Mouse (Mus musculus) stomach, embryonic 16.5 days (tissue): ENCODE results near the gene Exoc4. TPM values are rescaled to one million over a fixed set of nuclear protein-coding genes. Genes with fewer than 3 reads are reported as not detected.

Experiments used
- ATAC-seq: fragments of 200-750 bp; cut with Nextera tagmentation; 2 replicates; pipeline ENCODE4 v1.8.0; 2017; ENCODE audit warnings: moderate number of reproducible peaks, moderate TSS enrichment; ENCODE audit not compliant: insufficient read depth, low FRiP score
- H3K27ac ChIP-seq: fragments of 300-500 bp; sonication (generic); 2 replicates; pipeline ENCODE4 v1.5.1; 2014; ENCODE audit warnings: low read length
- H3K27me3 ChIP-seq: fragments of 300-500 bp; sonication (generic); 2 replicates; pipeline ENCODE4 v1.6.1; 2014; ENCODE audit warnings: low read length, control low read depth, mixed read lengths; ENCODE audit not compliant: control insufficient read depth, insufficient read depth
- H3K36me3 ChIP-seq: fragments of 300-500 bp; sonication (generic); 2 replicates; pipeline ENCODE4 v1.6.1; 2014; ENCODE audit warnings: low read length; ENCODE audit not compliant: control insufficient read depth, insufficient read depth
- H3K4me1 ChIP-seq: fragments of 300-500 bp; sonication (generic); 2 replicates; pipeline ENCODE4 v1.6.1; 2014; ENCODE audit warnings: low read length, control low read depth, mixed read lengths; ENCODE audit not compliant: control insufficient read depth, insufficient read depth
- H3K4me2 ChIP-seq: fragments of 300-500 bp; sonication (generic); 2 replicates; pipeline ENCODE4 v1.6.1; 2014; ENCODE audit warnings: low read depth, low read length, mixed read lengths
- H3K4me3 ChIP-seq: fragments of 300-500 bp; sonication (generic); replicated peaks from 2 replicates; pipeline ENCODE4 v1.5.1; 2014; ENCODE audit warnings: mild to moderate bottlenecking, low read length
- H3K9ac ChIP-seq: fragments of 300-500 bp; sonication (generic); 2 replicates; pipeline ENCODE4 v1.6.1; 2014; ENCODE audit warnings: low read length
- H3K9me3 ChIP-seq: fragments of 300-500 bp; sonication (generic); replicated peaks from 2 replicates; pipeline ENCODE4 v1.6.1; 2016; ENCODE audit warnings: low read length, control low read depth; ENCODE audit not compliant: control insufficient read depth
- WGBS: fragments of 180-500 bp; shearing (Covaris S2); extraction: QIAGEN DNeasy Blood & Tissue Kit; methylation state at CpG from one replicate; pipeline ENCODE4 v1.1.7; 2014; 5-methylcytosine and 5-hydroxymethylcytosine counted together
- polyA plus RNA-seq: library from polyadenylated mRNA; unstranded; fragments of >200 nt; fragmentation: Nextera tagmentation; extraction: Ambion mirVana; gene quantifications from 2 replicates; pipeline ENCODE4 v1.2.1, GENCODE M21; 2015

The Exoc4 gene
- polyA plus RNA-seq, 1 experiment from 2014 or later = 37.8 TPM

DNA sequence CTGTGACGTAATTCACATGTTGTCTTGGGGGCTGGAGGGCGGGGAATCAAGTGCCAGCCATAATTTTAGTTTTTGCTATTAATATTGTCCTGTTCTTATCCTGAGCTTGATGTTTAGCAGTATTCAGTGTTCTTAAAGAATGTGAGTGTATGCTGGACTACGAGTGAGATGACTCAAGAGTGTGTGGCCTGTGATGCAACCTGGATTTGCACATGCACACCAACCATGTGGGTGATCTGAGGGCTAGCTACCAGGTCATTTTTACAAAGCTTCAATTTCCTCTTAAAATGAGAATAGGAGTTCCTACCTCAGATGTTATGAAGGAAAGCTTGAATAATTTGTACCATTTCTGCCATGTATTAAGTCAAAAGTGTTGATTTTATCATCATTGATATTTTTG, 661.8 kb downstream of the Exoc4 start:
- H3K9ac ChIP-seq = no peak overlapping the region
- no peak for ATAC-seq
- H3K27ac ChIP-seq = no peak overlapping the region
- H3K4me2 ChIP-seq = no peak overlapping the region
- H3K27me3 ChIP-seq = no peaks in the 10 kb centered on the region
- H3K4me3 ChIP-seq = no peak overlapping the region
- no peaks in the 10 kb centered on the region for H3K36me3 ChIP-seq
- no peaks in the 10 kb centered on the region for H3K9me3 ChIP-seq
- WGBS = 72% methylated on average over 3 of the region's 3 CpGs
- no peaks in the 10 kb centered on the region for H3K4me1 ChIP-seq

DNA sequence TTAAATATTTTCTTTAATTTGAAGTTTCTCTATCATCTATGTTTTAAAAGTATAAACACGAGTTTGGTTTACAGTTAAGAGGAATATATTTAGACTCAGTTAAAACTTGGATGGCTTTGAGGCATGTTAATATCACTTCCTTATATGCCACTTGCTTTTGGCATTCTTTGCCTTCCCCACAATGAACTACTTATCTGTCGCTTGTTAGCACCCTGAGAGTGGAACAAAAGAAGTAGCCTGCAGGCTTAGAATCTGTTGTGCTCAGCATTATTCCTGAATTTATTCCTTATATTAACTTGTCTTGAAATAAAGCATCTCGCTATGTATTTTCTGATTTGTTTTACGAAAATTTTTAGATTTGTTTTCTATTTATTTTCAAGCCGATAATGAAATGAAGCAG, 664.2 kb downstream of the Exoc4 start:
- no peak for ATAC-seq
- H3K4me3 ChIP-seq = no peak overlapping the region

DNA sequence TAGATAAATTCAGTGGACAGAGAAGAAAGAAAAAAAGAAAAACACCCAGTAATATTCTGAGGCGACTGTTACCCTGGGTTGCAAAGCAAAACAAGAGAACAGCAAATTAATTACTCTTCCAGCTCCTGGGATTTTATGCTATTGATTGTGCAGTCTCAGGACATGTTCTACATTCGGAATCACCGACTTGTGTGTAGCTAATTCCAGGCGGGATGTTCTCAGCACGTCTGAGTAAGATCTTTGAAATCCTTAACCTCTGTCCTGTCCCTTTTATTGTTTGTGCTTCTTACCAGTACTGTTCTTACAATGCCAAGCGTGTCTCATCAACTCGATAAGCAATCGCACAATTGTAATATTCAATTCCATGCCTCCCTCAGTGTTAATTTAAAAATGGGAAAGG, 664.6 kb downstream of the Exoc4 start:
- Histone ChIP-seq H3K4me2 (no peak overlapping the region), H3K36me3 (no peaks in the 10 kb centered on the region), H3K4me1 (no peaks in the 10 kb centered on the region), H3K27me3 (no peaks in the 10 kb centered on the region), H3K9me3 (no peaks in the 10 kb centered on the region), H3K27ac (no peak overlapping the region), H3K4me3 (no peak overlapping the region), H3K9ac (no peak overlapping the region)
- WGBS = 86% methylated on average over 8 of the region's 8 CpGs
- no peak for ATAC-seq

More for the DNA sequence above, 664.2 kb downstream of the Exoc4 start:
- Histone ChIP-seq H3K4me1 (no peaks in the 10 kb centered on the region), H3K9ac (no peak overlapping the region), H3K27ac (no peak overlapping the region), H3K9me3 (no peaks in the 10 kb centered on the region), H3K36me3 (no peaks in the 10 kb centered on the region), H3K27me3 (no peaks in the 10 kb centered on the region), H3K4me2 (no peak overlapping the region)
- WGBS = 79% methylated on average over 5 of the region's 5 CpGs

DNA sequence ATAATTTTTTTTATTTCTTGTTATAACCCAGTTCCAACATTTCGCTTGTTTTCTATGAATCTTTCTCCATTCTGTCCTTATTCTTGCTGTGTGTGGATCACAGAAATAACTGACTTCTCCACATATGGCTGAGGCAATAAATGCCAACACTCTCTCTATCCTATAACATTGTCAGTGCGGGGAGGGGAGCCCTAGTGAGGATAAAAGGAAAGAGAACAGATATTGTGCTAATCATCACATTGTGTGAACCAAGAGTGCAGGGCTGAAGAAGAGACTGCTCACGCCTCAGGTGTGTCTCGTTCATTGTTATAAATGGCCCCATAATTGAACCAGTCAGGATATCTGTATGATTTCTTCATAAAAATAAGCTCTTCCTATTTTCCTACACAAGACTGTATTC, 665.1 kb downstream of the Exoc4 start:
- no peak for ATAC-seq
- 93% methylated on average over 4 of the region's 4 CpGs for WGBS

DNA sequence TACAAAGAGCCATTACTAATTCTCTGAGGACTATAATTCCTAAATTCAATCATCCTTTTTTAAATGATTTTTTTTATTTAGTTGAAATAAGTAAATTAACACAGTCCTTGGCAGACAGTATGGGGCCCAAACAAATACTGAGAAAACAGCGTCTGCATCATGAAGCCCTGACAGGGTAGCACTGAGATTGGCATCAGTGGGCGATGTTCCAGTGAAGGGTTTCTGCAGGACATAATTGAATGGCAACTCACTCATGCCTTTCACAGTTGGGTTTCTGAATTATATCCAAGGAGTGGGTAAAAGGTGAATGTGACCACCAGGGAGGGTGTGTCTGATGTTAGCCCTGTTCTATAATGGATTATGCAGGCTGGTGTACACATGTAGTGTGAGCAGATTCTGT, 674.7 kb downstream of the Exoc4 start:
- no peak for ATAC-seq
- H3K27me3 ChIP-seq = no peaks in the 10 kb centered on the region
- no peak overlapping the region for H3K4me2 ChIP-seq
- WGBS = 93% methylated on average over 2 of the region's 2 CpGs
- H3K9ac ChIP-seq = no peak overlapping the region
- no peak overlapping the region for H3K27ac ChIP-seq
- H3K9me3 ChIP-seq = no peaks in the 10 kb centered on the region
- H3K4me1 ChIP-seq = no peaks in the 10 kb centered on the region
- H3K36me3 ChIP-seq = no peaks in the 10 kb centered on the region; the same call in 1 of the 2 replicates
- H3K4me3 ChIP-seq = no peak overlapping the region

More for the DNA sequence above, 665.1 kb downstream of the Exoc4 start:
- Histone ChIP-seq H3K9ac (no peak overlapping the region), H3K4me1 (no peaks in the 10 kb centered on the region), H3K4me3 (no peak overlapping the region), H3K27me3 (no peaks in the 10 kb centered on the region), H3K27ac (no peak overlapping the region), H3K9me3 (no peaks in the 10 kb centered on the region), H3K36me3 (no peaks in the 10 kb centered on the region), H3K4me2 (no peak overlapping the region)

DNA sequence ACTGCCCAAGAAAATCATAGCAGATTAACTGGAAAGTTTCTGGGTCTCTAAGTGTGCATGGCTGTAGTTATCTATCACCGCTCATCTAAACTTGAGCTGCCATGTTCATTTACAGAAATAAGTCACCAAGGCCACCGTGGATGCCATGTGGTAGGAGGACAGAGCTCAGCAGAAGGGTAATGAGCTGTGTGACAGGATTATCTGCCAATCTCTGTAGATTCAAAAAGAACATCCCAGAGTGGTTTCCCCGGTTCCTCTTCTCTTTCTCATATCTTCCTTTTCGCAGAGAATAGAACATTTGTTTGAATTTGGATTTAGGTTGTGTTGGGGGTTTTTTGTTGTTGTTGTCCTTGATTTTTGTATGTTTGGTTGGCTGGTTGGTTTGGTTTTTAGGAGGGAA, 676.0 kb downstream of the Exoc4 start:
- H3K27me3 ChIP-seq = no peaks in the 10 kb centered on the region
- H3K9me3 ChIP-seq = no peaks in the 10 kb centered on the region
- H3K36me3 ChIP-seq = no peaks in the 10 kb centered on the region
- 87% methylated on average over 4 of the region's 4 CpGs for WGBS
- H3K4me1 ChIP-seq = peaks cover 7% of the 10 kb centered on the region; the same call in 1 of the 2 replicates
- no peak overlapping the region for H3K4me3 ChIP-seq
- no peak overlapping the region for H3K9ac ChIP-seq
- no peak for ATAC-seq
- H3K27ac ChIP-seq = no peak overlapping the region
- H3K4me2 ChIP-seq = no peak overlapping the region

DNA sequence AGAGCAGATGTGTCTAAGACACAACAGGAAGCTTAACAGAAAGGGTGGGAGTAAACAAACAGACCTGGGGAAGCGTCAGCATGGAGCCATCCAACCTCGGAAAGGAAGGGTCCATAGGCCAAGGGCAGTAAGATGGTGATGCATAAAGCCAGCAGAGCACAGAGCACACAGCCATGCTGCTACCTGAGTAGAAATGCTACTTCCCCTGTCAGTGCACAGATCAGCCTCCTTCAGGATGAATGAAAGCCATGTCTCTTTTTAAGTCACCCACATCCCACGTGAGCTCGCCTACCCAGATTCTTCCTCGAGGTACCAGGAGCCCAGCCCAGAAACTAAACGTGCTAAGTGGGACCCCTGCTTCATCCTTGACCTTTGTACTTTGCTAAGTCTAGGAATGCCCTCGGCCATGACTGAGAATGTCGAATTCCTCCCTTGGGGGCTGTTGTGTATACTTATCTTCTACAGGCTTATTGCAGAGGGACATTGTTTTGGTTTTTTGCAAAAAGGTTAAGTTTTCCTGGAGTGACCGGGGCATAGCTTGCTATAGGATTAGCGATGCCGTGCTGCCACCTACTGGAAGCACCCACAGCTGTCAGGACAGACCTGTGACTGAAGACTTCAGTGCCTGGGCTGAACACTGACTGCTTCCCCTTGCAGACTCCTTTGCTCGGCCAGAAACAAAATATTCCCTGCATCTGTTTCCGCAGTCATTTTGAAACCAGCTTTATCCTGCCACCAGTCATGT, 680.6 kb downstream of the Exoc4 start:
- Histone ChIP-seq H3K36me3 (no peaks in the 10 kb centered on the region), H3K27me3 (no peaks in the 10 kb centered on the region), H3K9me3 (no peaks in the 10 kb centered on the region), H3K27ac (no peak overlapping the region), H3K4me2 (no peak overlapping the region), H3K4me1 (peaks cover 7% of the 10 kb centered on the region; the same call in 1 of the 2 replicates), H3K4me3 (no peak overlapping the region), H3K9ac (no peak overlapping the region)
- peak; percentile 68; the same call in 1 of the 2 replicates for ATAC-seq
- 18% methylated on average over 13 of the region's 13 CpGs for WGBS

DNA sequence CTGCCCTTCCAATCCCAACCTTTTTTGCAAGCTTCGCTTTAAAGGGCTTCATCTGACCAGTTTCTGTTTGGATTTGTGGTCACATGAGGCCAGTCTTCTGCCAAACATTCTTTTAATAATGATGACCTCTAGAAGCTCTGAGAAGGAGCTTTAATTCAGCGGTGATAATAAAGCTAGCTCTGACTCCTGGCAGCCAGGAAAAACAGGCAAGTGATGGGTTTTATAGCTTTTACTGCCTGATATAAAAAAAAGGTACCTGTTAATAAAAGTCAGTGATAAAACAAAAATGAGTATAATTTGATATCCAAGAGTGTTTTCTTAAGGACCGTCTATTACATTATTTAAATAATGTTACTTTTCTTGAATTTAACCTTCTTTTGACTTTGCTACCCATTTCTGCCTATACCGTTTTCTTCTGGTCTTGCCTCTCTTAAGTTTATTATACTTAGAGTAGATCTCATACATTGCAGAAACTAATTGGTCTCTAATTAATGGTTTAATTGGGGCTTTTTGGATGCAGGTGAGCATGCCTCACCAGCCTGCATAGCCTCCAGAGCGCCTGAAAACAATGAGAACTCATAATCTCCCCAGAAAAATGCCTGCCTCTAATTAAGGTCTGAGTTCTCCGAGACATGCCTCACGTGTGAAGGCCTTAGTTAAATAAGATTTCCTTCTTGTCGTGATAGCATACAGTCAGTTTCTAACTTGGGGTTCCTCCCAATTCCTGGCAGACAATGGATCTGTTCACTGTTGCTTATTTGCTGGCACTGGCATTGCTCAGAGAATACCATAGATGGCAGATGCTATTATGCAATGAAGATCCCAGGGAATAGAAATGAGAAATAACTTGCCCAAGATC, 681.4 kb downstream of the Exoc4 start:
- Histone ChIP-seq H3K27me3 (no peaks in the 10 kb centered on the region), H3K4me3 (no peak overlapping the region), H3K9ac (no peak overlapping the region), H3K4me2 (no peak overlapping the region), H3K27ac (no peak overlapping the region), H3K9me3 (no peaks in the 10 kb centered on the region), H3K4me1 (peaks cover 7% of the 10 kb centered on the region; the same call in 1 of the 2 replicates), H3K36me3 (no peaks in the 10 kb centered on the region)
- ATAC-seq = no peak
- WGBS = 67% methylated on average over 8 of the region's 8 CpGs

DNA sequence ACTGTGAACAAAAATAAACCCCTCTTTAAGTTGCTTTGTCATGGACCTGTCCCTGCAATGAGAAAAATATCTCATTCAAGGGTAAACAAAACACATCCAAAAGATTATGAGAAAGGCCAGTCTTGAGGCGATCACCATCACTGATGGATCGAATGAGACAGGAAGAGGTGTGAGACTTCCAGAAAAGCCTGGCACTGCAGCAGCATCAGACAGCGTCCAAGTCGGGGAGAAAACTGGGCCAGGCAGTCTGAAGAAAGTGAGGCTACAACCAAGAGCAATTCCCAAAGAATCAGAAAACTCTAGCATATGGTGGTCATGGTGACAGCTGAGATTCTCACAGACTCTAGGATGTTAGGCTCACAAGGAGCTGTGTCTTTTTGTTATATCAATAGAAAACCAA, 689.0 kb downstream of the Exoc4 start:
- no peak overlapping the region for H3K4me3 ChIP-seq
- no peak overlapping the region for H3K27ac ChIP-seq
- H3K27me3 ChIP-seq = no peaks in the 10 kb centered on the region
- WGBS = 91% methylated on average over 4 of the region's 4 CpGs
- H3K9ac ChIP-seq = no peak overlapping the region
- no peaks in the 10 kb centered on the region for H3K9me3 ChIP-seq
- no peak for ATAC-seq
- H3K4me2 ChIP-seq = no peak overlapping the region
- no peaks in the 10 kb centered on the region for H3K36me3 ChIP-seq
- no peaks in the 10 kb centered on the region for H3K4me1 ChIP-seq
